Mouse (Mus musculus): ENCODE results near the gene 2310022A10Rik.

The 2310022A10Rik gene

DNA sequence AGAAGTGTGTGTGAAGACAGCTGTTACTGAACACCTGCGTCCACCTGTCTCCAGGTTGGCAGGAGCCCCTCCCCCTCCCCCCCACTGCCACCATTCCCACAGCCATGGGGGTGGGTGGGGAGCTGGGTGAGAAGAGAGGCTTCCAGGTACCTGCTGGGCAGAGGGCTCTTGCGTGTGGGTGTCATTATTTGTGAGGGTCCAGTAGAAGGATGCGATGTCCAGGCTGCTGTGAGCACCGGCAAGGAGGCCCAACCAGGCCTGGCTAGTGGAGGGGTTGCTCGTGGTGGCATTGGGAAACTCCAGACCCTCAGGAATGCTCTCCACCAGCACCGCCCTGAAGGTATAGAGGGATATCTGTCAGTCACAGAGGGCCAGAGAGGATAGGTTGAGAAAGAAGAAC lies 12.1 kb upstream of the 2310022A10Rik start:
- no peak for DNase-seq (ENCODE audit: low spot score in 2 of 2)

DNA sequence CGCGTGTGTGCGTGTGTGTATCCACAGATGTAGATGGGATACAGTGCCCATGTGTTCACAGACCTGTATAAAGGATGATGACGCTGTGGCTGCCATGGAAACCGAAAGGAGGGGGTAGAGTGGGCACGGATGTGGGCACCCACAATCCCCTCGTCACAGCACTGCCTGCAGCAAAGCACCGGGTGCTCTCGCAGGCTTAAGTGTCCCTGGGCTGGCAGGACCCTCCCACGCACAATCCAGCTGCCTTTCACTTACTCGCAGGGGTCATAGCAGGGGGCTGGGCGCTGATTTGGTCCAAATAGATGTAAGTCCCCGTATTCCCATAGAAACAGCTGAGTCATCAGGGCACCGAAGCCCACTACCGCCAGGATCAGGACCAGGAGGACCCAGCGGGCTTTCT lies 11.6 kb upstream of the 2310022A10Rik start:
- DNase-seq (ENCODE audit: low spot score in 2 of 2): peak; percentile 87 to 94

DNA sequence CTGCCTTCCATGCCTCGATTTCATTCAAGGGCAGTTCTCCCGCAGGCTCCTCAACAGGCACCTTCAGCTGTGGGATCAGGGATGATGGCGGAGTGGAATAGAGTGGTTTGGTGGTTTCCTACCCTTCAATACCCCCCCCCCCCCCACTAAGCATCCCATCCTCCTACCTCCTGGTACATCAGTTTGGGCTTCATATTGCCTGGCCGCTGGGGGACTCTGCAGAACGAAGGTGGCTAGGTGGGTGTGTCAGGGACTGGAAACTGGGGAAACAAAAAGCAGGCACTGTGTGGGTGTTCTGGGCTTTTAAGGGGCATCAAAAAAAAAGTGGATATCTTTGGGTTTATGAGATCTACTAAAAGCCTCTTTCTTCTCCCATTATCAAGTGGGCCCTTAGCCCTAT lies 11.1 kb upstream of the 2310022A10Rik start:
- DNase-seq (ENCODE audit: low spot score in 2 of 2): no peak

DNA sequence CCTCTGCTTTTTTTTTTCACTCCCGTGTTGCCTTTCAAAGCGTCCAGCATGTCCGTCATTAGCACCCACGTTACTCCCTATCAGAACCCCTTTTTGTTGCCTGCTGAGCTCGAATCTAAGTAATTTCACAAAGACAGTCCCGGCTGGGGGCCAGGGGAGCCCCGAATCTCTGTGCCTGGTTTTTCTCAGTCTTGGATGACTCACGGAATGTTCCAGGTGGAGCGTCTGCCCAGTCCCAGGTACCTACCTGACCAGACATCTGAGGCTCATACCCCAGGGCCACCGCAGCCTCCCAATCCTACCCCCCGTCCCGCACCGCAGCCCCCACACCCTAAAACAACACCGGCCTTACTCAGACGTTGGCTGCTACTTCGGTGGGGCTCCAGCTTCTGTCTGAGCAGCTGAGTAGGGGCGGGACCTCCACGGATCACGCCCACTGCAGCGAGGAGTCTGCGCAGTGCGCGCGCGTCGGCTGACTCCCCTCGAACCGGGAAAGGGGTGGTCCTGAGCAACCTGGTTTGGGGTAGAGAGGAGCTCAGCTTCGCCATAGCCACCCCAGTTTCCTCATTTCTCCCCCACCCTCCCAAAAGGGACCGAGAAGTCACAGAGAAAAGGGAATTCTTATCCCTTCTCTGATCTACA lies 10.5 kb upstream of the 2310022A10Rik start:
- peak; percentile 87 to 93 for DNase-seq (ENCODE audit: low spot score in 2 of 2)

DNA sequence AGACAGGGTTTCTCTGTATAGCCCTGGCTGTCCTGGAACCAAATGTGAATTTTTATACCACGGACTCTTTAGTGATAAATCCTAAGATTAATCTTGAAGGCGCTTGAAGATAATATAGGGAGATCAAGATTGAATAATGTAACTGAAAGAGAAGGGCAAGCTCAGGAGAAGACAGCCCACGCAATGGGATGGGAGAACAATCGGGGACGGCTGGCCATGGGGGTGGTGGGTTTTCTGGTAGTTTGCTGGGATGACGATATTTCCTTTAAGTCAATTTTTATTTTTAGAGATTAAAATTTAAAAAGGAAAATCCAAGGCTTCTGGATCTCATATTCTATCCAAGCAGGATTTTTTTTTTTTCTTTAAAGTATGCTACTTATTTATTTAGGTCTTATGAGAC lies 10.0 kb upstream of the 2310022A10Rik start:
- no peak for DNase-seq (ENCODE audit: low spot score in 2 of 2)

DNA sequence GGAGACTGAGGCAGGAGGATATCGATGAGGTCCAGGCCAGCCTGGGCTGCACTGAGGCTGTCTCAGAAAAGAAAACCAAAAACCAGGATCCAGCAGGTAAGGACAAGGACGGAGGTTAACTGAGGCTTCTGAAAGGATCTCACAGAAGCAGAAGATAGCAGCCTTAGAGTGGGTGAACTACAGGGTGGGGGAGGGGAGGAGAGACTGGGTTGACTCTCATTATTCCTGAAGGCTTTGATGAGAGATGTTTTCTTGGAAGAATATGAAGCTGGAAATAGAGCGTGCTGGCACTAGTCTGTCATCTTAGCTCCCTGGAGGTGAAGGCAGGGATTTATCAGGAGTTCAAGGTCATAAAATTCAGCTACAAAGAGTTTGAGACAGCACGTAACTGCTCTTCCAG lies 9.2 kb upstream of the 2310022A10Rik start:
- no peak for DNase-seq (ENCODE audit: low spot score in 2 of 2)

DNA sequence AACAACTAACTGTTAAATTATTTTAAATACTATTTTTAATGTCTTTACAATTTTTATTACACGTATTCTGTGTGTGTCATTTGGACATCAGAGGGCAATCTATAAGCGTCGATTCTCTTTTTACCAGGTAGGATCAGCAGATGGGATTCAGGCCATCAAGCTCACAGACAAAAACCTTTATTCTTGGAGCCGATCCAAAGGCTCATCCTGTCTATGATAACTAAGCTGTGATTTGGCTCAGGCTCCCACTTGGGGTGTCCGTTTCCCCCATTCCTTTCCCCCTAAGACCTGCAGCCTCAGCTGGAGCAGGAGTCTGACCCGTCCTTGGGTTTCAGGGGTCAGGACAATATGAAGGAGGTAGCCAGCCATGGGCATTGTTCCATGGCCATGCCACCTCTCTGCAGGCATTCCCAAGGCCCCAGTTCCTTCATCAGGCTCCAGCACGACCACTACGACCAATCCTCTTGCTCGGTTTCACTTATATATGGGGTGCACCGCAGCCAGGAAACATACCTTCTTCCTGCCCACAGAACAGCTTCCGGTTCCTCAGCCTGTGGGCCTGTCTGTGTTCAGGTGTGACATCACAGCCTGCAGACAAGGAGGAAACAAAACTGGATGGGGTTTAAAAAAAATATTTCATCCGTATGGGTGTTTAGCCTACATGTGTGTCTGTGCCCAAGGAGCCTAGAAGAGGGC lies 8.2 kb upstream of the 2310022A10Rik start:
- DNase-seq (ENCODE audit: low spot score in 2 of 2): no peak

DNA sequence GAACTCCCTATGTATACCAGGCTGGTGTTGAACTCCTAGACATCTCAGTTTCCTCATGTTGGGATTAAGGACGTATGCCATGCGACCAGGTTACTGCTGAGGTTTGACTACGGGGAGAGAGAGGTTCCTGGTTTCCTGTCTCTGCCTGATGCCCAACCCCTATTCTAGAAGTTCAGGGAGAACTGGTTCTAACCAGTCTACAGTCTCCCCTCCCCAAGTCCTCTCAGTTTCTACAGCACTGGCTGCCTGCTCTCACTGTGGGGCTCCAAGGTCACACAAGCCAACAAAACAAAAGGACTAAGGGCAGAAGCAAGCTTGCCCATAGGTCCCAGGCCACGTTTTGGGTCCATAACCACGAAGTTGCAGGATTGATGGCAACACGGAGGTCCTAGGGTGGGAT lies 3.4 kb upstream of the 2310022A10Rik start:
- no peak for DNase-seq (ENCODE audit: low spot score in 2 of 2)

DNA sequence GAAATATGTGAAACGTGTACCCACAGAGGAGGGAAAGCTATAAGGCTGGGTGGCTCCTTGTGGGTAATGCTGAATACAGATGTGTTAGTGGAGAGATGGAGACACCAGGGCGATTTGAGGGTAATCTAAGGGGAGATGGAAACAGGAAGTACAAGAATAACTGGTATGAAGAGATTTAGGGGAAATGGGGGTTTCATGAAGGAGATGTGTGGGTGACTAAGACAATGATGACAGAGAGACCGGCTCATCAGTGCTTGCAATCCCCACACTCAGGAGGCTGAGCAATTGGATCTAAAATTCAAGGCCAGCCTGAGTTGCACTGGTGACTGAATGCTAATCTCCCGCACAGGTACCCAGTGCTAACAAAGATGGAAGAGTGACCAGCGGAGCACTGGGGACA lies 963 bp upstream of the 2310022A10Rik start:
- DNase-seq (ENCODE audit: low spot score in 2 of 2): no peak

DNA sequence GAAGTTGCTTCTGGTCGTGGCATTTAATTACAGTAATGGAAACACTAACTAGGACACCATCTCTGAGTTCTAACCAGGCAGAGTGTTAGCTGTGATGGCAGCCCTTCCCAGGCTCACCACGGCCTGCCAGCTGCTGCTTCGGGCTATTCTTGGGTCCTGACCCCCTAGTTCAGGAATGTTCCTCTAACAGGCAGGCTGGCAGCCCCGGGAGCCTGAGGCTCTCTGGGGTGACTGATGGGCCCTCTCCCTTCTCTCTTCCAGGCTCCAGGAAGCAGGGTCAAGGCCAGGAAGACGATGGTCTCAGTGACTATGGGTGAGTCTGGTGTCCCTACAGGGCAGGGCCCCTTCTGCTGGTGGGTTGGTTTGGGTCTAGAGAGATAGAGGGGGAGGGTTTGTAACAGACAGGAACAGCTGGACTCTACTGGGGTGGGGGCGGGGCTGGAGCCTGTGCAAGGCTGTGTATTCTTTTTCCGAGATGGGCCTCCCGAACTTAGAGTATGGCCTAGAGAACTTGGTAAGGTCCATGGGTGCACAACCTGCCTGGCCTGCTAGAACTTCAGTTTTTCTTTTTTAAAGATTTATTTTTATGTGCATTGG lies 7.4 kb downstream of the 2310022A10Rik start:
- no peak for DNase-seq (ENCODE audit: low spot score in 2 of 2)

DNA sequence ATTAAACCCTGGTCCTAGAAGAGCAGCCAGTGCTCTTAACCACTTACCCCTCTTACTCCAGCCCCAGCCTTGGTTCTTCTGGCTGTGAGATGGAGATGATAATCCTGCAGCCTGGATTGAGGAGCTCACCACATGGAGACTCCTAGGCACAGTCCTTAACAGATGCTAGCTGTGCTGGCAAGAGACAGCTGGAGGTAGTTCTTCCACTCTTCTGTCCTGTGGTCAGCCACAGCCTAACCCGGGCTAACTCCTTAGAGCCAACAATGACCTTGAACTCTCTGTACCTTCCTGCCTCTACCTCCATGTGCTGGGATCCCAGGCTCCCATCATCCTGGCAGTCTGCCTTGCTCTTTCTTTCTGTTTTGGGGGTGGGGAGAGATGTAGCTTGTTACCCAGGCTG lies 7.9 kb downstream of the 2310022A10Rik start:
- no peak for DNase-seq (ENCODE audit: low spot score in 2 of 2)

DNA sequence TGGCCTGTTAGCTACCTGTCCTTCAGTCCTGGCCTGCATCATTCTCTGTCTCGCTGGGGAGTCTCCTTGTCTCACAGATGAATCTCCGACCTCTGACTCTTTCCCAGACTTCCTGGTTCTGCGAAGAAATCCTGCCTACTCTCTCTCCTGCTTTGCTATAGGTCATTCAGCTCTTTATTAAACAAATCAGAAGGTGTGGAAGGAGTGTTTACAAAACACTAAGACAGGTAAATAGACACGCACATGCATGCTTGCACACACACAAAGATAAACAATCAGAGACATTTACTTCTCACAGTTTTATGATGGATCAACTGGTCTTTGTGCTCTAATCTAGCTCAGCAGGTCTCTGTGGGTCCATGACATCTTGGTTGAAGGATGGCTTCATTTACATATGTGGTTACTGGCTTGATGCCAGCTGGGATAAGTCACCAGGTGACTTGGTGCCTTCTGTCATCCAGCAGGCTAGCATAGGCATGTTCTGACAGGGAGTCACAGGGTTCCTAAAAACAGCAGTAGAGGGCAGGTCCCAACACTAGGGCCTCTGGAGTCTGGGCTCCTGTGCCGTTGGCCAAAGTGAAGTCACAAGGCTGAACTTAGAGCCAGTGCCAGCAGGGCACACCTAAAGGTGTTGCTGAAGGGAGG lies 16.7 kb downstream of the 2310022A10Rik start:
- no peak for DNase-seq (ENCODE audit: low spot score in 2 of 2)

DNA sequence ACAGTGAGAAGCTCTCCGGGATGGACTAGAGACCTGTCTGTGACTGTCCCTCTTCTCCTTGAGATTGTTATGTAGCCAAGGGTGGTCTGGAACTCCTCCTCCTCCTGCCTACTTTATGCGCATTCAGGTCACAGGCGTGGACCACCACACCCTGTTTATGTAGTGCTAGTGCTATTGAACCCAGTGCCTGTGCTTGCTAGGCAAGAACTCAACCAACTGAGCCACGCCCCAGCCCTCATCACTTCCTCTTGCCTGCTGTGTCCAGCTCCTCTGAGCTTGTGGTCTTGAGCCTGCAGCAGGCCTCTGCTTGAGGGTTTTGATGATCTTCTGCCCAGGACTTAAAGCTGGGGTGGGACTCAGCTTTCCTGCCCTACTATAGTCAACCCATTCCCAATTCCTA lies 19.1 kb downstream of the 2310022A10Rik start:
- no peak for DNase-seq (ENCODE audit: low spot score in 2 of 2)

DNA sequence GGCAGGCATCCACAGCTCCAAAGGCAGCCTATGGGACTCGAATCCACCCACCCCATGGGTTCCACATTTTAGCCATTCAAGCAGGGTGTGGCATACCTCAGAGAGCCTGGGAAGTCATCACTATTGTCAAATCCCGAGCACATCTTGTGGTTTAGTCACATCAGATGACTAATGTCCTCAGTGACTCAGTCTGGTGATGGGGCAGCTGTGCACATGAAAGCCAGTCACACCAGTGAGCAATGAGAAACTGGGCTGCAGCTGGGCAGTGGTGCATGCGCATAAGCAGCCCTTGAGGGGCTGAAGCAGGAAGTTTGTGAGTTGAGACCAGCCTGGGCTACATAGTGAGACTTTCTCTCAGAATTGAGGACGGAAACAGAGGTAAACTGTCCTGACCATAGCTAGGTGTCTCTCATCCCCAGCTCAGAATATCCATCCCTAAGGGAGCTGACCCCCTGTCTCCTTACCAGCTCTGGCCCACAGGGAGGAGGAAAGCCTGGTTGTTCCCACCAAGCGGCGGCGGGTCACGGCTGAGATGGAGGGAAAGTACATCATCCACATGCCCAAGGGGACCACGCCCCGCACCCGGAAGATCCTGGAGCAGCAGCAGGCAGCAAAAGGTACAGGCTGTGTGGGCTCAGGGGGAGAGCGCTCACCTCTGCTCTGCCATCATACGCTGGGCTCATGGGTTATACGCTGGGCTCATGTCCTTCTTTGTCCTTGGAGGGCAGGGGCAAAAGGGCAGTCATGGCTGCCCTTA lies 21.3 kb downstream of the 2310022A10Rik start:
- DNase-seq (ENCODE audit: low spot score in 2 of 2): no peak

DNA sequence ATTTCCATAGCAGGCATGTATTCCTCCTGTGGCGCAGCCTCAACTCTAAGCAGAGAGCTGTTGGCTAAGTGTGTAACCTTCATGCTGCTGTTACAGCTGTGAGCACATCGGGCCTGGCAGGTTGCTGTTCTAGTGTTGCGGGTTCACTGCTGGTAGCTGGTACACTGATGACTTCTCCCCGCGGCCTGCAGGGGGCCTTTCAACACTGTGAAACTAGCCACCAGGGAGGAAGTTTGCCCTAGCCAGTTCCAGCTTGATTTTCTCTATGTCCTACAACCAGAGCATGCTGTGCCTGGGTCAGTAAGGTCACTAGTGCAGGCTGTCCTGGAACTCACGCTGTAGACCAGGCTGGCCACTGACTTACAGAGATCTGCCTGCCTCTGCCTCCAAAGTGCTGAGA lies 23.9 kb downstream of the 2310022A10Rik start:
- DNase-seq (ENCODE audit: low spot score in 2 of 2): peak in 1 of 2 experiments; percentile 53

DNA sequence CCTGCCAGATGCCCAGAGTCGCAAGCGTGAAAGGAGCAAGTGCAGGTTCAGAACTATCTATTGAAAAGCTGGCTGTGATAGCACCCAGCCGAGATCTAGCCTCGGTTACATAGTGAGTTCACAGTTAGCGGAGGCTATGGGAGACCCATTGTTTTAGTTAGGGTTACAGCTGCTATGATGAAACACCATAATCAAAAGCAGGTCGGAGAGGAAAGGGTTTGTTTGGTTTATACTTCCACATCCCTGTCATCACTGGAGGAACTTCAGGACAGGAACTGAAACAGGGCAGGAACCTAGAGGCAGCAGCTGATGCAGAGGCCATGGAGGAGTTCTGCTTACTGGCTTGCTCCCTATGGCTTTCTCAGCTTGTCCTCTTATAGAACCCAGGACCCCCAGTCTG lies 24.6 kb downstream of the 2310022A10Rik start:
- DNase-seq (ENCODE audit: low spot score in 2 of 2): no peak

DNA sequence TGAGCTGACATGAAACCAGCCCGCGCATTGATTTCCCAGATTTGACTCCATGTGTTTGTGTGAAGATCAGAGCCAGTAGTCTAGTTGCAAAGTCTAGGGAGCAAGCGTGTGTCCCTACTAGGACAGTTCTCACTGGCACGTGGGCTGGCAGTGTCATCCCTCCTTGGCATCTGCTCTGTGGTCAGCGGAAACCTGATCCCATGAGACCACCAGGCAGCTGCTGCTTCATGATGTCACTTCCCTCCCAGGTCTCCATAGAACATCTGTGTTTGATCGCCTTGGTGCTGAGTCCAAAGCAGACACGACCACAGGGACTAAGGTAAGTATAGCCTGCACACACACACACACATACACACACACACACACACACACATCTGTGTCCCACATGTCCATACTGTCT lies 25.4 kb downstream of the 2310022A10Rik start:
- DNase-seq (ENCODE audit: low spot score in 2 of 2): no peak

DNA sequence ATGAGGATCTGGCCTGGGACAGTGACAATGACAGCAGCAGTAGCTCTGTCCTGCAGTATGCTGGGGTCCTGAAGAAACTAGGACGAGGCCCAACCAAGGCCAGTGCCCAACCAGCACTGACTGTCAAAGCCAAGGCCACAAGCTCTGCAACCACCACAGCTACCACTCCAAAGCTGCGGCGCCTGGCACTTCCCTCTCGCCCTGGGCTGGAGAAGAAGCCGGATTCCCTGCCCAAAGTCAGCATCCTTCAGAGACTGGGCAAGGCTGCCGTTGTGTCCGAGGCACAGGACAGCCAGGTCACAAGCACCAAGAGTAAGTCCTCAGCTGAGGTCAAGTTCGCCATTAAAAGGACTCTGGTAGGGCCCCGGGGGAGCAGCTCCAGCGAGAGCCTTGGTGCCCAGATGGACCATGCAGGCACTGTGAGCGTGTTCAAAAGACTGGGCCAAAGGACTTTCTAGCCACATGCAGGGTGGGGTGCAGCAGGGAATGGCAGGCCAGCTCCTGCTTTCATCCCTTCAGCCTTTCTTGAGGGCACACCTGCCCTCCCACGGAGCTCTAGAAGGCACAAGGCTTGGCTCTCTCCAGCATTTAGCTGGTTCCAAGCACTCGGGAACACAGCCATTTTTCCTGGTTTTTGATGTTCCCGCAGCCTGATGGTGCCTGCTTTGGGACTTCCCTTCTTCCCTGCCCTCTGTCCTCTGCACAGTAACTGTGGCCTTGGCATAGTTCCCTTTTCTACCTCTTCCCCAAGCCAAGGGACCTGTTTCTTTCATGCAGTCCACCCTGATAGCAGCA lies 27.5 kb downstream of the 2310022A10Rik start:
- DNase-seq (ENCODE audit: low spot score in 2 of 2): no peak

DNA sequence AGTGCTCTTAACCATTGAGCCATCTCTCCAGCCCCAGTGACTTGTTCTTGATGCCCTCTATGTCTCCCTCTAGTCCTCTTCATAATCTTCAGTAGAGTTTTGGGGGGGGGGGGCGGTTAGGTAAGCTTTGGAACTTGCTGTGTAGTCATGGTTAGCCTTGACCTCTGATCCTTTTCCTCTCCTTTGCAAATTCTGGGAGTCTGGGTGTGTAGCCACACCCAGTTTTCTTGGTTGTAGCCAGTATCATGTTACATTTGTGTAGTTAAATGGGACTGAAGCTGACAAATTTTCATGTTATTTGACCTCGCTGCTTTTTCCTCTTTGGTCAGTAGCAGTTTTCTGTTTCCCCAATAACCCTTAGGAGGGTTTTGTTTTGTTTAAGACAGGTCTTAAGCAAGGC lies 33.8 kb downstream of the 2310022A10Rik start:
- DNase-seq (ENCODE audit: low spot score in 2 of 2): no peak

DNA sequence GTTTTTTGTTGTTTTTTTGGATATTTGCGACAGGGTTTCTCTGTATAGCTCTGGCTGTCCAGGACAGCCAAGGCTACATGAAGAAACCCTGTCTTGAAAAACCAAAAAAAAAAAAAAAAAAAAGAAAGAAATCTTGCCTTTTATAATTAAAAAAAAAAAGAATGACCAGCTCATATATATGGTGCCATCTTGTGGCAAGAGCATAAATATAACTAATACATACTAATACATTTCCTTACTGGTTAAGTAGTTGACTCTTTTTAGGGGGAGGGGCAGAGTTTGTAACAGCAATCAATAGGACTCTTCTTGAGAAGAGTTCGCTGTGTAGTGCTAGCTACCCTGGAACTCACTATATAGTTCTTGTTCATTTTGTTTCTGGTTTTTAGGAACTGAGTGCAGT lies 34.7 kb downstream of the 2310022A10Rik start:
- no peak for DNase-seq (ENCODE audit: low spot score in 2 of 2)

DNA sequence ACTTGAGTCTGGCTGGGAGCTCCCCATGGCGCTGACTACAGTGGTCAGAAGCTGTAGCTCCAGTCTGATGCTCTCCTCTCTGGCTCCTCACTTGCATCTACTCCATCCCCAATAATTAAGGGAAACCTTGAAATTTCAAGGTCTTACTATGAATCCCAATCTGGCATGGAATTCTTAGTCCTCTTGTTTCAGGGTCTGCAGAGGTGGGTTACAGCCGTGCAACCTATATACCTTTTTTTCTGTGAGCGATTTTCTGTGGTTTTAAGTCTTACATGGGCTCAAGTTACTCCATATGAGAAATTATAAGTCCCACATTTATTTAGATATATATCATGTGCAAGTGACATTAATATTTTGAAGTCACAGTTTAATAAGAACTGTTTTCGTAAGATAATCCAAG lies 37.1 kb downstream of the 2310022A10Rik start:
- DNase-seq (ENCODE audit: low spot score in 2 of 2): no peak

All from left cerebral cortex, adult 9 months (tissue).